Mouse (Mus musculus) layer of hippocampus, postnatal 36 days (tissue): ENCODE results near the gene Zmat1. TPM values are rescaled to one million over a fixed set of nuclear protein-coding genes. Genes with fewer than 3 reads are reported as not detected.
"Not testable (repeated sequence)": the region's sequence is repeated elsewhere in the genome, so short reads cannot be mapped to it uniquely, and the experiment has no call there.

Experiments used
- DNase-seq, 2 experiments: peaks; one replicate each; pipeline ENCODE4 v3.0.0; 2022
- total RNA-seq, 2 experiments: library from RNA; stranded (reverse); gene quantifications; 2 replicates each; pipeline ENCODE4 v1.2.3; 2021

Gene Zmat1
- total RNA-seq = 10 to 100 TPM in 1 of 2 experiments, 1 to 10 TPM in 1; 9.3 to 10.0 TPM

DNA sequence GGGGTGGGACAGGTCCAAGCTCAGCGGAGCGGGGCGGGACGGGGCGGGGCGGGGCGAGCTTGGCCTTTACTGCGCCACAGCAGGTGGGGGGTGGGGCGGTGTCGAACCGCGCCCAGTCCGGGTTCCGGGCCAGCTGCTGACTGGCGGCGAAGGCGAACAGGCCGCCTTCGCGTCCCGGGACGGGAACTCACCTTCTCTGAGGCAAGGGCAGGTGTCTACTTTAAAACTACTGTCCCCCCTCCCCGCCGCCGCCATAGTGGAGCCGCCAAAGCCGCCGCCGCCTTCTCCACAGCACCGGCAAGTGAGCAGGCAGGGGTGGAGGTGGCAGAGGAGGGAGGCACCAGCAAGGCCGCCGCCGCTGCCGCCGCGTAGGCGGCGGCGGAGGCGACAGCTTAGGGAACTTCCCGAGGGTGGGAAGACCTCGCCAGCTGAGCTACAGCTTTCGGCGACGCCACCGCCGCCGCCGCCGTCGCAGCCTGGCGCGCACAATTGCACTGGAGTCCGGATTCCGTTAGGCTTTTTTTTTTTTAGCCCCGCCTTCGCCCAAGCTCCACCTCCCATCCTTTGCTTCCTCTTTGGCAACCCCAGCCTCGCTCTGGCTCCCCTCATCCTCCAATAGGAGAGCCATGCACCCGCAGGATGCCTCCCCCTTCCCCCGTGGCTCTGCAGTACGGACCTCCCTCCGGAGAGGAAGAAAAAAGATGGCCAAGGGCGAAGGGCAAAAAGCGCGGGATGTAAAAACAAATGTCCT lies at the start of gene Zmat1:
Gene Zmat1, minus strand, starts transcription at position 490 of the 751 bp plus-strand sequence.
- peak; percentile 84 to 86 for DNase-seq

DNA sequence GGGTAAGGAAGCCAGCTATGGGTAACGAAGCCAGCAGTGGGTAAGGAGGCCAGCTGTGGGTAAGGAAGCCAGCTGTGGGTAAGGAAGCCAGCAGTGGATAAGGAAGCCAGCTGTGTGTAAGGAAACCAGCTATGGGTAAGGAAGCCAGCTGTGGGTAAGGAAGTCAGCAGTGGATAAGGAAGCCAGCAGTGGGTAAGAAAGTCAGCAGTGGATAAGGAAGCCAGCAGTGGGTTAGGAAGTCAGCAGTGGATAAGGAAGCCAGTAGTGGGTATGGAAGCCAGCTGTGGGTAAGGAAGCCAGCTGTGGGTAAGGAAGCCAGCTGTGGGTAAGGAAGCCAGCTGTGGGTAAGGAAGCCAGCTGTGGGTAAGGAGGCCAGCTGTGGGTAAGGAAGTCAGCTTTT lies 44.9 kb upstream of the Zmat1 start:
- not testable (repeated sequence) for DNase-seq

DNA sequence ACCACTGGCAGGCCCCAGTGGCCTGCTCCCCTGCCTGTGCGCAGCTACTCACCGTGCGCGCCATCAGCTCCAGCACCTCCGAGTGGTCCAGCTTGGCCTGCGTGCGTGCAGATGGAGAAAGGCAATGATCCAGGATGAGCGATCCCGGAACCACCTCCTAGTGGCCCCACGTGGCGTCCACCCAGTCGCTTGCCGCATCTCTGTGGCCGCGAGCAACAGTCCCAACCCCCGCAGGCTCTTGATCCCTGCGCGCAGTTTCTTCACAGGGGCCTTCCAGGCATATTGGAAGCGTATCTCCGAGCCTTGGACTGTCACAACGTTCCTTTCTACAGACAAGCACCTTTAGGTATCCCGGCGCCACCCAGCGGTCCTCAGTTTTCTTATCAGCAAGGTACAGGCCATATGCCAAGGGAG lies 27.0 kb upstream of the Zmat1 start:
- DNase-seq = peak in 1 of 2 experiments; percentile 12

DNA sequence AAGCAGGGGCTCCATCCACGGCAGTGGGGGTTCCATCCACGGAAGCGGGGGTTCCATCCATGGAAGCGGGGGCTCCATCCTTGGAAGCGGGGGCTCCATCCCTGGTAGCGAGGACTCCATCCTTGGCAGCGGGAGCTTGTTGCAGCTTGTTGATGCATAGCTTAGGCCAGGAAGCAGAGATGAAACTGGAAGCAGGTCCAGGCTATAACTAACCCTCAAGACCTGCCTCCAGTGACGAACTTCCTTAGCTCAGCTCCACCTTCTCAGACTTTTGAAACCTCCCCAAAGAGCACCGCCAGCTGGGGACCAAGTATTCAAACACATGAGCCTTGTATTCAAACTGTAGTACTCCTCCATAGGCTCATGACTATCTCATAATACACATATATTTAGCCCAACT lies 16.1 kb upstream of the Zmat1 start:
- DNase-seq = no peak

DNA sequence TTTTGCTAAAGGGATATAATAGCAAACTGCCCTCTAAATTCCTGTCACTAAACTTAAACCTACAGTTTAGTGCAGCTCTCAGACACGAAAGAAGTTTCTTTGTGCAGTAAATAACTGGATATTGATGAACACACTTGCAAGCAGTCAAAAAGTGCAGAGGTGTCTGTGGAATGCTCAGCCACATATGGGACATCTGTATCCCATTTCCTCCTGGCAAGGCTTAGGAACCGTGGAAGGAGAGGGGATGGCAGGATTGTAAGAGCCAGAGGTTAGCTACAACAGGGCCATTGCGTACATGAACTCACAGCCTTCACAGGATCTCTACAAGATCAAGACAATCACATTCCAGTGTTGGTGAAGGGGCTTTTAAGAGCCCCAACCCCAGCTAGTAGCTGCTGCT lies 2.4 kb upstream of the Zmat1 start:
- no peak for DNase-seq

DNA sequence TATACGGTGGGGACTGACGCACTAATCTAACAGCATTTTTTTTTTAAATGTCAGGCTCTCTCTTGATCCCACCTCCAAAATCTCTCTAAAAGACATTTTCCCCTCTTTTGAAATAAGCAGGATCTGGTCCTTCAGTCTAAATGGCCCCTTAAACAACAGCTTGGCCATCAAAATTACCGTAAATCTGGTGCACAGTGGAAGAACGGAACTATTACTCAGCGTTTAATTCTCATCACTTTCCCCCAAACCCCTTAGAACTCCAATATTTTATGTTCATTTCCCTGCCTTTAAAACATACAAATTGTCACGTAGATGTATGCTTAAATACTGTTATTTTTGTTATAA lies 434 bp upstream of the Zmat1 start:
- DNase-seq = no peak

DNA sequence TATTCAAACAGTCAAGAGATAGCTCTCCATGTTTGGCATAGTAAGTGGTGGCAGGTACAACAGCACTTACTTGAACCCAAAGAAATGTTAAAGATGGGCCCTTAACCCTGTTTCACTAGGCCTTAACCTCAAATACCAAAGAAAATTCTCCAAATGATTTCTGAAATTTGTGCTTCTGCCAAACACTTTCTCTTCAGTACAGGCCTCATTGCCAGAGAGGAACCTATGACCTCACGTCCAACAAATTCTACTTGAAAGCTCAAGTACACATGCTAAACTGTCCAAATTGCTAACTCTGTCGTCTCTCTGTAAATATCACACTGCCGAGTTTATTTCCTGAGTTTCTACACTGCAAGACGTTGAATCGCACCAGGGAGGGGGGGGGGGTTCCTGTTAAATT lies 988 bp downstream of the Zmat1 start:
- DNase-seq = no peak

DNA sequence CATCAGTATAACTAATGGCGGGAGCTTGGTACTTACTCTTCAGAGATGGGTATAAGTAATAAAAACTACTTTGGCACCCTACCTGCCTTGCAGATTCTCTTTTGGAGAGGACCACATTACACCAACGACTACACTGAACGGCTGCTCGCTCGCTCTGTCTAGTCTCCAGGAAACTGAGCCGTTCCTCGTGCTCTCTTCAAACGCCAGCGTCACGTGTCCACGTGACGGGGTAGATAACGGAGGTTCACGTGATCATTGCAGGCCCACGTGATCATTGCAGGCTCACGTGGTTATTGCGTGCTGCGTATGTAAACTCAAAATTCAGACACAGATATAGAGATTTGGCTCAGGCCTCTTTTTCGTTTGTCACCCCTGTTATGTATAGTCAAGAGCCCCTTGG lies 44.5 kb downstream of the Zmat1 start, which contains the start of gene Nxf2:
Gene Nxf2, minus strand, starts transcription at position 209 of the 400 bp plus-strand sequence.
- no peak for DNase-seq

DNA sequence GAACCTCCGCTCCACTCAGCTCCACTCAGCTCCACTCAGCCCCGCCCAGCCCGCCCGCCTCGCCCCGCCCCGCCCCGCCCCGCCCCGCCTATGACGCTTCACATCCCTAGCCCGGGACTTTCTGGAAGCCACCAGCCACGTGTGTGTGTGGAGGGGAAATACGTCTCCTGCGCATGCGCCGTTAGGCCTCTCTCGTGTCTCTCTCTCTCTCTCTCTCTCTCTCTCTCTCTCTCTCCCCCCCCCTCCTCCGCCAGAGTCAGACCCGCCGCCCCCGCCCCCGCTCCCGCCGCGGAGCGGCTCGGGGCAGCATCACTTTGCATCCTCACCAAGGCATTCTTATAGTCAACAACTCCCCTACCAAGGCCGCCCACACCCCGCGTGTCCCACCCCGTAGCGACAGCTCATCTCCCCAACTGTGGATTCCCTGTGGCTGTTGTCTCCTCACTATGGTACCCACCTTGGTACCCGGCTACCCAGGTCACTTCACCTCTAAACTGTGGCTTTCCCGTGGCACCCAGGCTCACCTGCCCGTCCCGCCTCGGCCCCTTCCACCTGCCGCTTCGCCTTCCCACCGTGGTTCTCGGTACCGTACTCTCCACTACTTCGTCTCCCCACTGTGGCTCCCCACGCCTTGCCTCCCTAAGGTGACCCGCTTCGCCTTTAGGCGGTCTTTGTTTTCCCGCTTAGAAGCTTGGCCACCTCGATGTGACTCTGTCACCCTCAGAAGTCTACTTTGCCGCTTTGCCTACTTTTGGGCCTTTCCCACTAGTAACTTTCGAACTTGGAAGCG lies 45.5 kb downstream of the Zmat1 start:
- DNase-seq = peak; percentile 6 to 18

DNA sequence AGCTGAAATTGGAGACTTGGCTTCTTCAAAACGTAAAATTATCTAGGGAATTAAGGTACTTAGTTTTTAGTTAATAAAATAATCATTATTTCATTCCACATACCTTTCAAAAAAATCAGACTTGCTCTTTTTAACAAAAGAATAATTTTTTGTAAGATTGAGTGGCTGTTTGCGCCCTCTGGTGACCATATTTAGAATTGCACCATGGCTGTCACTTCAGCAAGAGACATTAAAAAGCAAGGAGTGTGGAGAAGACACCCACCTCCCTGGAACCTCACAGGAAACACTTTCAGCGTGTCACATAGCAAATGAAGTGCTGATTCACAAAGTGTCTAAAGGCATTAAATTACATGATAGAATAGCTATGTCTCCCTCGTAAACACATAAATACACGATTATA lies 78.6 kb downstream of the Zmat1 start:
- peak; percentile 6 to 24 for DNase-seq

DNA sequence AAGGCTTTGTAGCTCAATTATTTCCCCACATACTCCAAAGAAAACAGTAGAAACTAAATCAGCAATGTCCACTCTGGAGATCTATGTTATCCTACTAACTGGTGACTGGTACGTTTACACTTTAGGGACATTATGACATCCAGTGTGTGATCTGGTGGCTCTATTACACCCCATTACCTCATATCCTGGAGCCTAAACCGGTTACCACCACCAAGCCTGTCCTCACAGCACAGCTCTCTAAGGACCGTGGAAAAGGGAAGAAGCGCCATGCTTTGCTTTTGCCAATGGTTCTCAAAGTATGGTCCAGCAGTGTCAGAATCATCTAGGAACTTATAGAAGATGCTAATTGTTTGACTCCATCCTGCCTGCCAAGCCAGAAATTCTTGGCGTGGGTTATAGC lies 79.1 kb downstream of the Zmat1 start:
- DNase-seq = no peak

DNA sequence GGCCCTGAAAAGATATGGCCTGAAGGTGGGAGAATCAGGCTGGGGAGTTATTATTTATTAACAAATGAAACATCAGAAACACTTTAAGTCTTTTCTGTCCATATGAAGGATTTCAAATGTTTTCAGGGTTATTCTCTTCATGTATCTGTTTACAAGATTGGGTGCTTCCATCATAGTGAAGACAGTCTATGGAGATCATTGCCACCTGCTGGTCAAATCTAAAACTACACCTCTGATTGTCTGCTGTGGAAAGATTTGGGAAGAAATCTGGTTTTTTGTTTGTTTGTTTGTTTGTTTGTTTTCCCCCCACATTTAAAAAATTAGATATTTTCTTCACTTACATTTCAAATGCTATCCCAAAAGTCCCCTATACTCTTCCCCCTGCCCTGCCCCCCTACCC lies 84.0 kb downstream of the Zmat1 start:
- DNase-seq = no peak

DNA sequence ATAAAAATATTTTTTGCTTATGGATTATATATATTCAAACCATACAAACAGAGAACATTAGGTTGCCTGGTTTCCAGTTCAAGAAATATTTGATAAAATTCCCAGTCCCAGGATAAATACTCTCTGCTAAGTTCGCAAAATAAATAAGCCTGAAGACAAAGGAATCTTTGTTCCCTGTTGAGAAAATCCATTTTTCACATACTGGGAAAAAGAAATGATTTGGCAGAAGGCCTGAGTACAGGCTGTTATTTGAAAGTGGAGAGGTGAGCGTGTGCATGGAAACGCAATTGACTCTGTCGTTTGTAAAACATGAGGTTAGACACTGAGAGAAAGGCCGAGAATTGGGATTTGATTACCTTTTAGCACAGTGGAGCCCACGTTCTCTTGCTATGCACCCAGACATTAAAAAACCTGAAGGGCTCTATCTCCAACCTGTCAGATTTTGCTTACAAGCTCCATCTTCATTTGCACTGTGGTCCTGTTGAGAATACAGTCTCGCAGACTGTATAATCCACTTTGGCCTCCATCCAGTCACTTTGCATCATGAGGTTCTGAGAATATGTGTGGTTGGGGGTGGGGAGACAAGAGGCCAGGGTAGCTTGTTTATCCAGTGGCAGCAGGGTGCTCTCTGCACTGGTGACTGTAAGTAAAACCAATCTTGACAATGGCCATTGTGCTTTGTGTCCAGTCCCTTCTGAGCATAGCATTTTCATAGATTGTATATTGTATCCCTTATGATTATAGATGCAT lies 85.2 kb downstream of the Zmat1 start:
- no peak for DNase-seq

Other genes starting within 250 kb of the Zmat1 start
- 10 to 100 TPM; 78.9 to 89.0 TPM for gene Armcx2, start 200.0 kb downstream of the Zmat1 start, total RNA-seq
- gene Nxf2, start 44.5 kb downstream of the Zmat1 start, total RNA-seq = not detected
- gene Gm15023, start 168.4 kb upstream of the Zmat1 start, total RNA-seq = not detected
- gene Tceal6, start 201.5 kb upstream of the Zmat1 start, total RNA-seq = 100 to 1,000 TPM in 1 of 2 experiments, 10 to 100 TPM in 1; 99.0 to 101 TPM